Mouse (Mus musculus) ES-E14 (cell line): Measurements from ENCODE around the gene Baz1a. TPM values are rescaled to one million over a fixed set of nuclear protein-coding genes. Genes with fewer than 3 reads are reported as not detected.

Experiments used
- DNase-seq: peaks from one replicate; pipeline ENCODE4 v3.0.0-alpha.2; 2013; ENCODE audit warnings: low read depth, low spot score
- H3K27ac ChIP-seq: 2 replicates; pipeline ENCODE4 v1.5.1; 2012; ENCODE audit warnings: low read depth, mild to moderate bottlenecking, low read length, moderate library complexity, mixed read lengths; ENCODE audit not compliant: poor library complexity, insufficient read depth, severe bottlenecking
- H3K36me3 ChIP-seq: 2 replicates; pipeline ENCODE4 v1.6.1; 2012; ENCODE audit warnings: mild to moderate bottlenecking, low read length, moderate library complexity, mixed read lengths; ENCODE audit not compliant: control insufficient read depth, poor library complexity, insufficient read depth, severe bottlenecking
- H3K4me1 ChIP-seq, 2 experiments: fragments of 150-350 bp in 1 of 2; sonication (generic) in 1 of 2; 2 replicates each; pipeline ENCODE4 v1.6.1; 2012; ENCODE audit warnings: low read length in 2 of 2, mild to moderate bottlenecking in 1 of 2, mixed read lengths in 1 of 2; ENCODE audit not compliant: control insufficient read depth in 2 of 2, insufficient read depth in 2 of 2, poor library complexity in 1 of 2
- H3K4me3 ChIP-seq, 2 experiments: fragments of 150-350 bp in 1 of 2; sonication (generic) in 1 of 2; 2 replicates each; pipeline ENCODE4 v1.5.1; 2012; ENCODE audit warnings: low read length in 2 of 2, low read depth in 1 of 2, mild to moderate bottlenecking in 1 of 2, mixed read lengths in 1 of 2; ENCODE audit not compliant: insufficient read depth in 1 of 2, poor library complexity in 1 of 2, severe bottlenecking in 1 of 2
- H3K9ac ChIP-seq: 2 replicates; pipeline ENCODE4 v1.6.1; 2012; ENCODE audit warnings: low read depth, mild to moderate bottlenecking, low read length, mixed read lengths; ENCODE audit not compliant: poor library complexity, insufficient read depth, severe bottlenecking
- H3K9me3 ChIP-seq: fragments of 150-350 bp; sonication (generic); 2 replicates; pipeline ENCODE4 v1.6.1; 2012; ENCODE audit warnings: low read depth, mild to moderate bottlenecking, low read length; ENCODE audit not compliant: control insufficient read depth, insufficient read depth
- CHD2 ChIP-seq: IDR thresholded peaks from 2 replicates; pipeline ENCODE4 v1.6.1; 2014; ENCODE audit warnings: mild to moderate bottlenecking, low read depth, low read length, inconsistent platforms
- HCFC1 ChIP-seq: IDR thresholded peaks from 2 replicates; pipeline ENCODE4 v1.6.1; 2012; ENCODE audit warnings: low read length, inconsistent platforms, borderline replicate concordance; ENCODE audit not compliant: insufficient read depth
- MAFK ChIP-seq: IDR thresholded peaks from 2 replicates; pipeline ENCODE4 v1.6.1; 2014; ENCODE audit warnings: mild to moderate bottlenecking, low read depth, low read length, inconsistent platforms; ENCODE audit not compliant: insufficient read depth
- ZC3H11A ChIP-seq: IDR thresholded peaks from 2 replicates; pipeline ENCODE4 v1.6.1; 2012; ENCODE audit warnings: low read depth, mild to moderate bottlenecking, inconsistent platforms, low read length, borderline replicate concordance
- ZNF384 ChIP-seq: IDR thresholded peaks from 2 replicates; pipeline ENCODE4 v1.6.1; 2012; ENCODE audit warnings: low read depth, low read length, inconsistent platforms
- in situ Hi-C, 2 experiments: fragments of 600-800 bp; cut with MboI; formaldehyde crosslinking; loops; one replicate each; pipeline ENCODE4 v1.15.1; 2025; ENCODE audit warnings: low sequenced_read_pairs in 2 of 2, inconsistent platforms in 1 of 2; ENCODE audit not compliant: unreplicated experiment in 2 of 2
- total RNA-seq: library from RNA; depleted of rRNA; stranded (reverse); fragments of 300-350 nt; gene quantifications from 2 replicates; pipeline ENCODE4 v1.2.3, GENCODE M21; 2012

Baz1a gene
- total RNA-seq, 1 experiment, result 22.9 TPM

GRCm38 (mm10) chr12:54994418-54994817, 19.7 kb downstream of the Baz1a start:
- no peak for TF ChIP-seq ZNF384
- H3K4me1 ChIP-seq, result no peaks in the 10 kb centered on the region
- in situ Hi-C loops, result no loop called here
- no peak overlapping the region for H3K9ac ChIP-seq
- H3K27ac ChIP-seq, result no peak overlapping the region
- no peak for DNase-seq
- no peak overlapping the region for H3K4me3 ChIP-seq
- H3K36me3 ChIP-seq, result no peaks in the 10 kb centered on the region
- H3K9me3 ChIP-seq, result no peaks in the 10 kb centered on the region

- in situ Hi-C loops, result no loop called here
- no peak overlapping the region for H3K9ac ChIP-seq
- TF ChIP-seq ZNF384, result no peak
- TF ChIP-seq ZC3H11A, result no peak
Measured at GRCm38 (mm10) chr12:54994068-54994386, 20.1 kb downstream of the Baz1a start.

GRCm38 (mm10) chr12:54993246-54994067, 20.7 kb downstream of the Baz1a start:
- TF ChIP-seq ZNF384 (no peak), ZC3H11A (no peak), CHD2 (no peak), MAFK (no peak), HCFC1 (no peak)
- no peak for DNase-seq
- Histone ChIP-seq H3K4me1 (no peaks in the 10 kb centered on the region), H3K36me3 (no peaks in the 10 kb centered on the region), H3K9me3 (no peaks in the 10 kb centered on the region), H3K9ac (no peak overlapping the region), H3K4me3 (peak overlapping the region in 1 of 2 experiments; percentile 39; a peak in 2 of 4 replicates), H3K27ac (no peak overlapping the region)
- in situ Hi-C loops, result no loop called here

More at GRCm38 (mm10) chr12:54994068-54994386, 20.1 kb downstream of the Baz1a start:
- Histone ChIP-seq H3K9me3 (no peaks in the 10 kb centered on the region), H3K27ac (no peak overlapping the region), H3K4me3 (peak overlapping the region in 1 of 2 experiments; percentile 39; a peak in 2 of 4 replicates), H3K4me1 (no peaks in the 10 kb centered on the region), H3K36me3 (no peaks in the 10 kb centered on the region)
- no peak for DNase-seq

- in situ Hi-C loops, result no loop called here
- Histone ChIP-seq H3K27ac (no peak overlapping the region), H3K4me1 (no peaks in the 10 kb centered on the region), H3K36me3 (no peaks in the 10 kb centered on the region), H3K4me3 (no peak overlapping the region), H3K9ac (no peak overlapping the region), H3K9me3 (no peaks in the 10 kb centered on the region)
- DNase-seq, result no peak
- TF ChIP-seq HCFC1 (no peak), ZNF384 (no peak), MAFK (no peak), ZC3H11A (no peak), CHD2 (no peak)
Measured at GRCm38 (mm10) chr12:54992814-54993213, 21.3 kb downstream of the Baz1a start.

GRCm38 (mm10) chr12:54988323-54988850, 25.8 kb downstream of the Baz1a start:
- H3K9ac ChIP-seq, result no peak overlapping the region
- no peak overlapping the region for H3K4me3 ChIP-seq
- H3K36me3 ChIP-seq, result no peaks in the 10 kb centered on the region
- in situ Hi-C loops, result no loop called here
- H3K27ac ChIP-seq, result no peak overlapping the region
- H3K4me1 ChIP-seq, result 0 out of 4 replicates have a peak, but pooled peaks cover 0 to 3% of the 10 kb centered on the region in 2 experiments
- H3K9me3 ChIP-seq, result no peaks in the 10 kb centered on the region
- TF ChIP-seq HCFC1, result no peak
- no peak for TF ChIP-seq CHD2
- TF ChIP-seq MAFK, result peak; percentile 62
- no peak for TF ChIP-seq ZC3H11A
- no peak for DNase-seq
